Mouse (Mus musculus) cortical plate, adult 2 months (tissue): ENCODE data around the gene Hoxa2.

Experiments
- CTCF ChIP-seq: fragments of 200-500 bp; IDR thresholded peaks from 2 replicates; pipeline ENCODE4 v1.5.1; 2011; ENCODE audit warnings: mild to moderate bottlenecking, control low read depth, low read length; ENCODE audit not compliant: insufficient read depth; ENCODE audit errors: extremely low read depth
- POLR2A ChIP-seq: fragments of 200-500 bp; IDR thresholded peaks from 2 replicates; pipeline ENCODE4 v1.6.1; 2011; ENCODE audit warnings: mild to moderate bottlenecking, low read length, control low read depth; ENCODE audit not compliant: insufficient read depth; ENCODE audit errors: extremely low read depth

GRCm38 (mm10) chr6:52172501-52172900 lies 7.9 kb upstream of the Hoxa2 start:
- TF ChIP-seq CTCF: no peak
- TF ChIP-seq POLR2A: no peak
